ENCODE assay signal across 10 mouse cellular contexts in genomic region chr15:88831482-88831881, GRCm38 (mm10). TPM values are rescaled to one million over a fixed set of nuclear protein-coding genes. Genes with fewer than 3 reads are reported as not detected.
A peak's percentile ranks its signal among the peaks of the same experiment; 100 is the strongest.
DNase-seq lines count a peak whose midpoint lies in the region; ATAC-seq and TF ChIP-seq lines count a peak whose summit lies in the region.
"Had no signal": no experiment of that assay in that cellular context is flagged by ENCODE, and none has a peak within 500 bp of the region (broad histone marks: within the 10 kb centered on the region; RNA-seq: fewer than 3 reads in every experiment).

No protein-coding gene starts in this region.

- H3K4me1 ChIP-seq in heart, embryonic 14.5 days (ENCODE audit: control insufficient read depth in 2 of 2, insufficient read depth in 2 of 2, low read length in 2 of 2), result peaks cover 33 to 44% of the 10 kb centered on the region in 2 experiments
- peaks cover 11% of the 10 kb centered on the region for H3K4me1 ChIP-seq in hindbrain, embryonic 13.5 days (replicated peaks)
- H3K4me1 ChIP-seq: forebrain, embryonic 12.5 days had no signal

- H3K9ac ChIP-seq in heart, embryonic 14.5 days (ENCODE audit: low read length), result 0 out of 2 replicates have a peak overlapping the region, but pooled peaks have one; percentile 11
- no peak overlapping the region for H3K9ac ChIP-seq in hindbrain, embryonic 13.5 days
- H3K9ac ChIP-seq: forebrain, embryonic 12.5 days had no signal

- H3K36me3 ChIP-seq in heart, embryonic 14.5 days (ENCODE audit: control insufficient read depth, insufficient read depth, low read length), result peaks cover 6% of the 10 kb centered on the region
- peaks cover 6% of the 10 kb centered on the region for H3K36me3 ChIP-seq in hindbrain, embryonic 13.5 days

- no peaks in the 10 kb centered on the region for H3K9me3 ChIP-seq in heart, embryonic 14.5 days (ENCODE audit: control insufficient read depth, low read length)
- no peaks in the 10 kb centered on the region for H3K9me3 ChIP-seq in hindbrain, embryonic 13.5 days
- H3K9me3 ChIP-seq: forebrain, embryonic 12.5 days had no signal

- no peak for TF ChIP-seq CTCF in Patski (IDR thresholded peaks at IDR 0.05)

- H3K4me2 ChIP-seq in heart, embryonic 14.5 days (ENCODE audit: low read length), result peak overlapping the region; percentile 18; the same call in 1 of the 2 replicates
- H3K4me2 ChIP-seq in hindbrain, embryonic 13.5 days, result no peak overlapping the region
- H3K4me2 ChIP-seq: forebrain, embryonic 12.5 days had no signal

- CTCF ChIA-PET in Patski (lab: Charles Lee), result interaction anchor here (0.9 to 6.0 kb wide), 9 partner anchors 13 to 90 kb away, joined by 3 to 82 read pairs (median 6); no protein-coding TSS in a partner anchor

- H3K4me3 ChIP-seq in heart, embryonic 14.5 days (ENCODE audit: control insufficient read depth in 1 of 2, insufficient read depth in 1 of 2, low read depth in 1 of 2, low read length in 2 of 2), result no peak overlapping the region
- no peak overlapping the region for H3K4me3 ChIP-seq in hindbrain, embryonic 13.5 days
- H3K4me3 ChIP-seq: forebrain, embryonic 12.5 days; layer of hippocampus, adult 2 months had no signal

- H3K27ac ChIP-seq in heart, embryonic 14.5 days (replicated peaks in 1 of 2; ENCODE audit: control insufficient read depth in 1 of 2, insufficient read depth in 1 of 2, low read depth in 2 of 2, low read length in 2 of 2), result peak overlapping the region; percentile 78 to 84
- no peak overlapping the region for H3K27ac ChIP-seq in hindbrain, embryonic 13.5 days
- H3K27ac ChIP-seq: forebrain, embryonic 12.5 days; layer of hippocampus, adult 2 months had no signal

- no peaks in the 10 kb centered on the region for H3K27me3 ChIP-seq in Patski
- no peaks in the 10 kb centered on the region for H3K27me3 ChIP-seq in heart, embryonic 14.5 days (ENCODE audit: control insufficient read depth, insufficient read depth, low read length)
- no peaks in the 10 kb centered on the region for H3K27me3 ChIP-seq in hindbrain, embryonic 13.5 days
- H3K27me3 ChIP-seq: forebrain, embryonic 12.5 days had no signal

- no peak for ATAC-seq in Patski
- ATAC-seq in heart, embryonic 14.5 days (ENCODE audit: insufficient number of reproducible peaks, insufficient read depth, low FRiP score, low read depth), result peak; percentile 26
- no peak for ATAC-seq in hindbrain, embryonic 13.5 days (ENCODE audit: low FRiP score)

- DNase-seq in MN1 (ENCODE audit: low spot score) (peak; percentile 64), Patski (ENCODE audit: low read depth, low spot score) (peak; percentile 88)
- peak; percentile 96 to 98 for DNase-seq in kidney, postnatal 36 days
- no peak for DNase-seq in layer of hippocampus, adult 18-20 months (ENCODE audit: low spot score in 2 of 2)
- no peak for DNase-seq in frontal cortex, postnatal 36 days (ENCODE audit: low spot score in 2 of 2)
- DNase-seq: cerebellum, adult 11 months had no signal

- WGBS in heart, embryonic 14.5 days, result 24% methylated on average over 5 of the region's 5 CpGs
- 67% methylated on average over 5 of the region's 5 CpGs for WGBS in hindbrain, embryonic 13.5 days

- POLR2A ChIA-PET in Patski (lab: Charles Lee), result interaction anchor here (2.7 to 4.5 kb wide), 3 partner anchors 23 to 34 kb away, joined by 29 to 44 read pairs (median 29); partner anchors contain the start of gene Pim3

- in situ Hi-C loops in Patski (cut with MboI; ENCODE audit: low pct_unique_long_range_greater_than_20kb), result no loop called here

RNA-seq across cellular contexts. Expression of gene Creld2, which starts 12.0 kb away (rescaled TPM):
- polyA plus RNA-seq in Patski (2021), result 90.6 TPM
- polyA plus RNA-seq in heart, embryonic 14.5 days (2014; fragmentation: Nextera tagmentation; extraction: Ambion mirVana), result 46.3 and 53.1 TPM in 2 replicates
- total RNA-seq in layer of hippocampus, adult 18-20 months (2021), result 10 to 100 TPM; 29.7 to 30.6 TPM
- 57.1 and 60.0 TPM in 2 replicates for polyA plus RNA-seq in hindbrain, embryonic 13.5 days (2015; fragmentation: Nextera tagmentation; extraction: Ambion mirVana)

RNA-seq across cellular contexts. Expression of gene Alg12, which starts 12.4 kb away (rescaled TPM):
- polyA plus RNA-seq in Patski (2021), result 20.5 TPM
- polyA plus RNA-seq in heart, embryonic 14.5 days (2014; fragmentation: Nextera tagmentation; extraction: Ambion mirVana), result 9.9 and 10.9 TPM in 2 replicates
- total RNA-seq in layer of hippocampus, adult 18-20 months (2021), result 10 to 100 TPM; 12.0 to 12.4 TPM
- 8.1 and 8.7 TPM in 2 replicates for polyA plus RNA-seq in hindbrain, embryonic 13.5 days (2015; fragmentation: Nextera tagmentation; extraction: Ambion mirVana)

RNA-seq across cellular contexts. Expression of gene Pim3, which starts 30.5 kb away (rescaled TPM):
- polyA plus RNA-seq in Patski (2021), result 149 TPM
- polyA plus RNA-seq in heart, embryonic 14.5 days (2014; fragmentation: Nextera tagmentation; extraction: Ambion mirVana), result 42.3 and 47.1 TPM in 2 replicates
- total RNA-seq in layer of hippocampus, adult 18-20 months (2021), result 10 to 100 TPM; 36.8 to 47.6 TPM
- 45.6 and 47.2 TPM in 2 replicates for polyA plus RNA-seq in hindbrain, embryonic 13.5 days (2015; fragmentation: Nextera tagmentation; extraction: Ambion mirVana)

Comparison
In these comparisons a context has a peak if more than half of its experiments do, and no peak if none do; other contexts are left out.
1. DNase-seq: peak in MN1 (single experiment), Patski (single experiment) and kidney, postnatal 36 days (2 of 2); none in layer of hippocampus, adult 18-20 months (0 of 2) and frontal cortex, postnatal 36 days (0 of 2).